Mouse (Mus musculus): ENCODE measurements around the gene Mex3b.
A peak's percentile ranks its signal among the peaks of the same experiment; 100 is the strongest.

Mex3b gene

GRCm38 (mm10) chr7:82868309-82869230 is 1.4 kb downstream of the Mex3b start:
- DNase-seq = peak; percentile 16

GRCm38 (mm10) chr7:82869231-82870147 is 2.4 kb downstream of the Mex3b start:
- peak; percentile 72 for DNase-seq

DNA sequence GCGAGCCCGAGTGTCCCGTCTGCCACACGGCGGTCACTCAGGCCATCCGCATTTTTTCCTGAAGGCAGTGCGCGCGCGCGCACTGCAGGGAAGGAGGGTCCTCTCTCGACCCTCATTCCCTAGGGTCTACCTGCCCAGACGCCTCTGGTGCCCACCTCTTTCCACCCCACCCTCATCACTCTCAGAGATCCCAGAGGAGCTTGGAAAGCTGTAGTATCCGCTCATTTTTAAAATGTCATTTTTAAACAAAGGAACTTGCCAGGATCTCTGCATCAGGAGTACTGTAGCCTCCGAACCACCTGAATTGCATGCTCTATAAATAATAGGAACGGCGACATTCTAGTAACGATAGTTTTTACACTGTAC is 3.0 kb downstream of the Mex3b start:
- no peak for DNase-seq

- no peak for DNase-seq
Observed at GRCm38 (mm10) chr7:82876551-82876950, 9.4 kb downstream of the Mex3b start.

- DNase-seq = no peak
Observed at GRCm38 (mm10) chr7:82880016-82880415, 12.9 kb downstream of the Mex3b start.

DNA sequence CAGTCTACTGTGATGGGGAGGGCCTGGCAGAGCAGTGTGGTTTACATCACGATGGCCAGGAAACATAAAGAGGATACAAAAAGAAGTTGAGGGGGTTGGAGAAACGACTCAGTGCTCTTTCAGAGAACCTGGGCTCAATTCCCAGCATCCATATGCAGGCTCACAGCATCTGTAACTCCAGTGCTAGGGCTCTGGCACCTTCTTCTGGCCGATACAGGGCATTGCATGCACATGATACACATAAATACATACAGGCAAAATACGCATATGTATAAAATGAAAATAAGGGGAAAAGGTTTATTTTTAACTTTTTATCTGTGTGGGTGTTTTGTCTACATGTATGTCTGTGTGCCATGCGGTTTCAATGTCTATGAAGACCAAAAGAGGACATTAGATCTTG is 13.6 kb downstream of the Mex3b start:
- no peak for DNase-seq

DNA sequence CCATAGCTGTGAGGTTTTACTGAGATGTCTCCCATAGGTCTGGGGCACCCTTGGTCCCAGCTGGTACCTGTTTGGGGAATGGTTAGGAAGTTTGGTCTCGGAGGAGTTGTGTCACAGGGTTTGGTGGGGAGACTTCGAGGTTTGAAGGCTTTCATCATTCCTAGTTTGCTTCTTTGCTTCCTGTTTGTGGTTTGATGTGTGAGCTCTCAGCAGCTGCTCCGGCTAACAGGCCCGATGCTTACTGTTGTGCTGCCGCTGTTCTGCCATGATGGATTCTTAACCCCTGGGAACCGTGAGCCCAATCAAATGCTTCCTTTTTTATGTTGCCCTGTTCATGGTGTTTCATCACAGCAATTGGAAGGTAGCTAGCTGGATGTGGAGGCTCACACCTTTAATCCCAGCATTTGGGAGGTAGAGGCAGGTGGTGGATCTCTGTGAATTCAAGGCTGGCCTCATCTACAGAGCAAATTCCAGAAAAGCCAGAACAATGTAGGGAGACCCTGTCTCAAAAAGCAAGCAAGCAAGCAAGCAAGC is 23.3 kb downstream of the Mex3b start:
- DNase-seq = no peak

GRCm38 (mm10) chr7:82890875-82891515 is 23.9 kb downstream of the Mex3b start:
- no peak for DNase-seq

- DNase-seq = no peak
Observed at GRCm38 (mm10) chr7:82894366-82894765, 27.2 kb downstream of the Mex3b start.

DNA sequence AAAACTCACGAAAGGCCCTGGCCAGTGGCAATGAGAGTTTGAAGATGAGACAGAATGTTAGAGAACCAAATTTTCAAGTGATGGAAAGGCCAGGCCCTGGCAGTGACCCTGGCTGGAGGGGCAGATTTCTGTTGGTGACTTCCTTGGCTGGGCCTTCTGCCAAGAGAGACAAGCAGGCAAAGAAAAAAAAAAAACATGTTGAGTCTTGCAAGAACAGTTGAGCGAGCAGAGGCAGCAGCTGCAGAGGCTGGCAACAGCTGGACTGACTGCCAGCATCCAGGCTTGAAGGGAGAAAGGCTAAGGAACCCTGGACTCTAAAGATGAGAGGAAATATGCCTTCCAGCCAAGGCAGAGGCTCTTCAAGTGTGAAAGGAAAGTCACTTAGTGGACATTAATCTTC is 28.5 kb downstream of the Mex3b start:
- DNase-seq = peak; percentile 34

- no peak for DNase-seq
Observed at GRCm38 (mm10) chr7:82896750-82897149, 29.6 kb downstream of the Mex3b start.

- no peak for DNase-seq
Observed at GRCm38 (mm10) chr7:82899459-82900297, 32.5 kb downstream of the Mex3b start.

DNA sequence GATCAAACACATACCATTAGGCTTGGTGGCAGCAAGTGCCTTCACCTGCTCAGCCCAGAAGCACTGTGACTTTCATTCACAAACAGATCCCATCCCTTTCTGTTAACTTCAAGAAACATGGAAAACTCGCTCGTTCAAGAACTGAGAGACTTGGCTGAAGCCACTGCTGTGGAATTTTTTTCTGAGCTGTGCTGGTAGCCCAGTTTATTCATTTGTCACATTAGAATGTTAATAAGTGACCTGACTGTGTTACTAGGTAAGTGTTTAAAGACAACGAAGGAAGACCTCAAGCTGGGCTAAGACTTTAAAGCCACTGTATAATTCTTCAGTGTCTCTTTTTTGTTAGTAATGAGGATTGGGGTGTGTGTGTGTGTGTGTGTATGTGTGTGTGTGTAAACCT is 35.9 kb downstream of the Mex3b start:
- peak; percentile 79 for DNase-seq

DNA sequence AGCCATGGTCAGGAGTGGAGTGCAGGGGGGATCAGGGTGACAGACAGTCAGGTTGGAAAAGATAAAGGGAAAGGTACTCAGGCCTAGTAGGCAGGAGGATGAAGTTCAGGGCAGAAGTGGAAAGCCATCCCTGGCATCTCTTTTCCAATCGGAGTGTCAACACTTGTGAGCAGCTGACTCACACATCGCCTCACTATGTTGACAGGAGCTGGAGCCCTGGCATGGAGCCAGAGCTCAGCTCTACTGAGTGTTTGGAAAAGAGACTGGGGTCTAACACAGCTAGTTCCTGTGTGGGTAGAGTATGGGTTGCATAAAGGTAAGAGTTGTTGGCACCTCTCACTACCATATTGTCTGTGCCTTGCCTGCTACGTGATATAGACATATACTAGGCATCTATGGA is 38.4 kb downstream of the Mex3b start:
- no peak for DNase-seq

- DNase-seq = peak; percentile 40
Observed at GRCm38 (mm10) chr7:82907081-82907480, 39.9 kb downstream of the Mex3b start.

- no peak for DNase-seq
Observed at GRCm38 (mm10) chr7:82910536-82911384, 43.6 kb downstream of the Mex3b start.

DNA sequence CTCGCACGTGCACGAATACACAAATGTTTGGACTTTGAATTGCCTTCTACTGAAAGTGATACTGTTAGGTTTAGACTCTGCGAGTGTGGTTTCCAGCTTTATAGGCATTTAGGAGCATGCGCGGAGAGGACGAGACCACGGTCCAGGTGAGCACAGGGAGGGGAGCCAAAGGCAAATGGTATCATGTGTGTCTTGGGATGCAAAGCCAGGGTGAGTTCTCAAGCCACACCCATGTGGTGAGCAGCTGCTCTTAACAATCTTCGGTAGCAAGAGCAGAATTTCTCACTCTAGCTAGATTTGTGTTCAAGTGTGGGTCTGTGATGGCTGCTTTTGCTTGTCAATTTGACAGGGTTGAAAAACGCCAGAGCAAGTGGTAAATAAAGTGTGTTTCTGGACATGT is 44.4 kb downstream of the Mex3b start:
- no peak for DNase-seq

DNA sequence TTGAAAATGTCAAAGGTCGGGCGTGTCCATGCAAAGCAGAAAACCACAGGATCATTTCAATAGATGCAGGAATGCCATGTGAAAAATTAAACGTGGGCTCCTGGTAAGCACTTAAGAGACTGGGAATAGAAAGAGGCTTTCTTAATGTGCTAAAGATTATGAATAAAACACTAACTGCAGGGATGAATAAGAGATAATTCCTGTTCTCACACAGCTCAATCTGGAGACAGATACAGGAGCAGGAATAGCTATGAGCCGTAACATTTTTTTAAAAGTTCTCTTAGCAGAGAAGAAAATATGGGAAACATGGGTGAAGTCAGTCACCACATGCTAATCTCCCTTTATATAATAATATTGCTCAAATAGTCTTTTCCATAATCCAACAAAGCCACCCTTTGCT is 47.2 kb downstream of the Mex3b start:
- DNase-seq = no peak
